Mouse (Mus musculus) limb, embryonic 13.5 days (tissue): ENCODE data around the gene Prr13. TPM values are rescaled to one million over a fixed set of nuclear protein-coding genes. Genes with fewer than 3 reads are reported as not detected.

Experiments
- ATAC-seq: fragments of 200-750 bp; cut with Nextera tagmentation; 2 replicates; pipeline ENCODE4 v1.8.0; 2017; ENCODE audit warnings: low read depth, moderate number of reproducible peaks, moderate TSS enrichment; ENCODE audit not compliant: low FRiP score
- H3K27ac ChIP-seq: fragments of 300-500 bp; sonication (generic); 2 replicates; pipeline ENCODE4 v1.5.1; 2015; ENCODE audit warnings: inconsistent platforms, mild to moderate bottlenecking, moderate library complexity
- H3K27me3 ChIP-seq: fragments of 300-500 bp; sonication (generic); 2 replicates; pipeline ENCODE4 v1.6.1; 2015; ENCODE audit warnings: mild to moderate bottlenecking, inconsistent platforms
- H3K36me3 ChIP-seq: fragments of 300-500 bp; sonication (generic); 2 replicates; pipeline ENCODE4 v1.6.1; 2015; ENCODE audit warnings: inconsistent platforms, mild to moderate bottlenecking, moderate library complexity
- H3K4me1 ChIP-seq: fragments of 300-500 bp; sonication (generic); 2 replicates; pipeline ENCODE4 v1.6.1; 2015; ENCODE audit warnings: inconsistent platforms
- H3K4me2 ChIP-seq: fragments of 300-500 bp; sonication (generic); replicated peaks from 2 replicates; pipeline ENCODE4 v1.6.1; 2015; ENCODE audit warnings: inconsistent platforms, mild to moderate bottlenecking, moderate library complexity
- H3K4me3 ChIP-seq: fragments of 300-500 bp; sonication (generic); 2 replicates; pipeline ENCODE4 v1.5.1; 2015; ENCODE audit warnings: moderate library complexity, mild to moderate bottlenecking, inconsistent platforms
- H3K9ac ChIP-seq: fragments of 300-500 bp; sonication (generic); 2 replicates; pipeline ENCODE4 v1.6.1; 2015; ENCODE audit warnings: mild to moderate bottlenecking, inconsistent platforms
- H3K9me3 ChIP-seq: fragments of 300-500 bp; sonication (generic); 2 replicates; pipeline ENCODE4 v1.6.1; 2016; ENCODE audit warnings: inconsistent platforms
- WGBS: fragments of 180-500 bp; shearing (Covaris S2); methylation state at CpG from one replicate; pipeline ENCODE4 v1.1.7; 2015; 5-methylcytosine and 5-hydroxymethylcytosine counted together
- polyA plus RNA-seq: library from polyadenylated mRNA; unstranded; fragments of >200 nt; fragmentation: Nextera tagmentation; extraction: Ambion mirVana; gene quantifications from 2 replicates; pipeline ENCODE4 v1.2.1, GENCODE M21; 2015

Gene Prr13
- polyA plus RNA-seq, 1 experiment from 2014 or later: 62.6 TPM

- Histone ChIP-seq H3K4me2 (no peak overlapping the region), H3K9me3 (no peaks in the 10 kb centered on the region), H3K4me3 (no peak overlapping the region), H3K27ac (no peak overlapping the region), H3K36me3 (peaks cover 96% of the 10 kb centered on the region), H3K27me3 (no peaks in the 10 kb centered on the region), H3K4me1 (no peaks in the 10 kb centered on the region), H3K9ac (no peak overlapping the region)
- WGBS: 74% methylated on average over 3 of the region's 3 CpGs
- ATAC-seq: no peak
Observed at GRCm38 (mm10) chr15:102499370-102499769, 40.5 kb downstream of the Prr13 start.

GRCm38 (mm10) chr15:102499851-102500250, 41.0 kb downstream of the Prr13 start:
- no peak for ATAC-seq
- no peak overlapping the region for H3K27ac ChIP-seq
- H3K9ac ChIP-seq: no peak overlapping the region
- no peak overlapping the region for H3K4me3 ChIP-seq
- H3K9me3 ChIP-seq: no peaks in the 10 kb centered on the region
- H3K4me1 ChIP-seq: no peaks in the 10 kb centered on the region
- peaks cover 96% of the 10 kb centered on the region for H3K36me3 ChIP-seq
- H3K4me2 ChIP-seq: no peak overlapping the region
- 87% methylated on average over 6 of the region's 6 CpGs for WGBS
- no peaks in the 10 kb centered on the region for H3K27me3 ChIP-seq

- Histone ChIP-seq H3K4me3 (no peak overlapping the region), H3K9ac (no peak overlapping the region), H3K36me3 (peaks cover 96% of the 10 kb centered on the region), H3K4me2 (no peak overlapping the region), H3K27me3 (no peaks in the 10 kb centered on the region), H3K27ac (no peak overlapping the region), H3K9me3 (no peaks in the 10 kb centered on the region), H3K4me1 (peaks cover 3% of the 10 kb centered on the region; the same call in 1 of the 2 replicates)
- ATAC-seq: no peak
- WGBS: 87% methylated on average over 5 of the region's 5 CpGs
Observed at GRCm38 (mm10) chr15:102500479-102500878, 41.7 kb downstream of the Prr13 start.

- no peak for ATAC-seq
- Histone ChIP-seq H3K4me1 (peaks cover 3% of the 10 kb centered on the region; the same call in 1 of the 2 replicates), H3K9ac (no peak overlapping the region), H3K4me3 (no peak overlapping the region), H3K9me3 (no peaks in the 10 kb centered on the region), H3K27me3 (no peaks in the 10 kb centered on the region), H3K36me3 (peaks cover 93% of the 10 kb centered on the region), H3K4me2 (no peak overlapping the region), H3K27ac (no peak overlapping the region)
- 87% methylated on average over 19 of the region's 19 CpGs for WGBS
Observed at GRCm38 (mm10) chr15:102501084-102501814, 42.4 kb downstream of the Prr13 start.

- no peak overlapping the region for H3K27ac ChIP-seq
- ATAC-seq: no peak
- H3K36me3 ChIP-seq: peaks cover 85% of the 10 kb centered on the region
- no peak overlapping the region for H3K4me3 ChIP-seq
- no peak overlapping the region for H3K4me2 ChIP-seq
- WGBS: 81% methylated on average over 9 of the region's 9 CpGs
- no peaks in the 10 kb centered on the region for H3K9me3 ChIP-seq
- H3K9ac ChIP-seq: no peak overlapping the region
- peaks cover 3% of the 10 kb centered on the region; the same call in 1 of the 2 replicates for H3K4me1 ChIP-seq
- no peaks in the 10 kb centered on the region for H3K27me3 ChIP-seq
Observed at GRCm38 (mm10) chr15:102502254-102502840, 43.5 kb downstream of the Prr13 start.

- Histone ChIP-seq H3K4me2 (no peak within 1 kb of the TSS), H3K36me3 (peaks cover 77% of the 10 kb centered on the region), H3K4me1 (peaks cover 3% of the 10 kb centered on the region; the same call in 1 of the 2 replicates), H3K27me3 (no peaks in the 10 kb centered on the region), H3K9ac (no peak within 1 kb of the TSS), H3K9me3 (no peaks in the 10 kb centered on the region), H3K27ac (0 out of 2 replicates have a peak within 1 kb of the TSS, but pooled peaks have one; percentile 6), H3K4me3 (no peak within 1 kb of the TSS)
- no peak for ATAC-seq
- 92% methylated on average over 1 of the region's 1 CpGs for WGBS
Observed at GRCm38 (mm10) chr15:102503447-102503846, 44.6 kb downstream of the Prr13 start, which contains the start of gene Gm10337. Gene Gm10337 (plus strand): TSS chr15:102503722.

GRCm38 (mm10) chr15:102503924-102504782, 45.3 kb downstream of the Prr13 start:
- 86% methylated on average over 9 of the region's 9 CpGs for WGBS

GRCm38 (mm10) chr15:102505073-102505769, 46.4 kb downstream of the Prr13 start:
- no peak for ATAC-seq
- H3K4me3 ChIP-seq: no peak overlapping the region
- H3K36me3 ChIP-seq: peaks cover 68% of the 10 kb centered on the region
- H3K4me1 ChIP-seq: peaks cover 16% of the 10 kb centered on the region
- WGBS: 69% methylated on average over 12 of the region's 12 CpGs
- no peaks in the 10 kb centered on the region for H3K9me3 ChIP-seq
- no peak overlapping the region for H3K4me2 ChIP-seq
- no peak overlapping the region for H3K27ac ChIP-seq
- H3K27me3 ChIP-seq: no peaks in the 10 kb centered on the region
- no peak overlapping the region for H3K9ac ChIP-seq

More at GRCm38 (mm10) chr15:102503924-102504782, 45.3 kb downstream of the Prr13 start:
- Histone ChIP-seq H3K4me2 (no peak overlapping the region), H3K27ac (0 out of 2 replicates have a peak overlapping the region, but pooled peaks have one; percentile 6), H3K9ac (no peak overlapping the region), H3K36me3 (peaks cover 78% of the 10 kb centered on the region), H3K4me1 (peaks cover 5% of the 10 kb centered on the region), H3K27me3 (no peaks in the 10 kb centered on the region), H3K4me3 (no peak overlapping the region), H3K9me3 (no peaks in the 10 kb centered on the region)
- ATAC-seq: no peak

GRCm38 (mm10) chr15:102505770-102506463, 47.1 kb downstream of the Prr13 start:
- WGBS: 86% methylated on average over 9 of the region's 9 CpGs
- H3K4me1 ChIP-seq: peaks cover 20% of the 10 kb centered on the region
- H3K9ac ChIP-seq: no peak overlapping the region
- no peak overlapping the region for H3K4me2 ChIP-seq
- no peaks in the 10 kb centered on the region for H3K9me3 ChIP-seq
- H3K4me3 ChIP-seq: no peak overlapping the region
- H3K36me3 ChIP-seq: peaks cover 61% of the 10 kb centered on the region
- ATAC-seq: no peak
- no peak overlapping the region for H3K27ac ChIP-seq
- H3K27me3 ChIP-seq: no peaks in the 10 kb centered on the region

GRCm38 (mm10) chr15:102506464-102506830, 47.6 kb downstream of the Prr13 start:
- no peak for ATAC-seq
- WGBS: 58% methylated on average over 2 of the region's 2 CpGs
- H3K9ac ChIP-seq: no peak overlapping the region
- H3K9me3 ChIP-seq: no peaks in the 10 kb centered on the region
- H3K4me1 ChIP-seq: peaks cover 25% of the 10 kb centered on the region
- no peaks in the 10 kb centered on the region for H3K27me3 ChIP-seq
- H3K27ac ChIP-seq: no peak overlapping the region
- H3K4me2 ChIP-seq: no peak overlapping the region
- H3K36me3 ChIP-seq: peaks cover 56% of the 10 kb centered on the region
- no peak overlapping the region for H3K4me3 ChIP-seq

- no peaks in the 10 kb centered on the region for H3K27me3 ChIP-seq
- H3K36me3 ChIP-seq: peaks cover 52% of the 10 kb centered on the region
- ATAC-seq: no peak
- no peak overlapping the region for H3K4me3 ChIP-seq
- H3K9ac ChIP-seq: no peak overlapping the region
- no peak overlapping the region for H3K27ac ChIP-seq
- H3K9me3 ChIP-seq: no peaks in the 10 kb centered on the region
- H3K4me2 ChIP-seq: no peak overlapping the region
- 85% methylated on average over 1 of the region's 1 CpGs for WGBS
- peaks cover 29% of the 10 kb centered on the region for H3K4me1 ChIP-seq
Observed at GRCm38 (mm10) chr15:102506864-102507263, 48.0 kb downstream of the Prr13 start.
